Mouse (Mus musculus) small intestine, adult 2 months (tissue): ENCODE results near the gene Dtx3.
A peak's percentile ranks its signal among the peaks of the same experiment; 100 is the strongest.

ENCODE experiments used
- CTCF ChIP-seq: fragments of 200-500 bp; IDR thresholded peaks from 2 replicates; pipeline ENCODE4 v1.5.1; 2012; ENCODE audit warnings: low read depth, mild to moderate bottlenecking, control low read depth, inconsistent platforms, low read length, moderate library complexity, mixed read lengths; ENCODE audit not compliant: insufficient replicate concordance, insufficient read length; ENCODE audit errors: extremely low read depth
- POLR2A ChIP-seq: fragments of 200-500 bp; IDR thresholded peaks from 2 replicates; pipeline ENCODE4 v1.6.1; 2012; ENCODE audit warnings: low read depth, mild to moderate bottlenecking, control low read depth, inconsistent platforms, low read length, moderate library complexity

DNA sequence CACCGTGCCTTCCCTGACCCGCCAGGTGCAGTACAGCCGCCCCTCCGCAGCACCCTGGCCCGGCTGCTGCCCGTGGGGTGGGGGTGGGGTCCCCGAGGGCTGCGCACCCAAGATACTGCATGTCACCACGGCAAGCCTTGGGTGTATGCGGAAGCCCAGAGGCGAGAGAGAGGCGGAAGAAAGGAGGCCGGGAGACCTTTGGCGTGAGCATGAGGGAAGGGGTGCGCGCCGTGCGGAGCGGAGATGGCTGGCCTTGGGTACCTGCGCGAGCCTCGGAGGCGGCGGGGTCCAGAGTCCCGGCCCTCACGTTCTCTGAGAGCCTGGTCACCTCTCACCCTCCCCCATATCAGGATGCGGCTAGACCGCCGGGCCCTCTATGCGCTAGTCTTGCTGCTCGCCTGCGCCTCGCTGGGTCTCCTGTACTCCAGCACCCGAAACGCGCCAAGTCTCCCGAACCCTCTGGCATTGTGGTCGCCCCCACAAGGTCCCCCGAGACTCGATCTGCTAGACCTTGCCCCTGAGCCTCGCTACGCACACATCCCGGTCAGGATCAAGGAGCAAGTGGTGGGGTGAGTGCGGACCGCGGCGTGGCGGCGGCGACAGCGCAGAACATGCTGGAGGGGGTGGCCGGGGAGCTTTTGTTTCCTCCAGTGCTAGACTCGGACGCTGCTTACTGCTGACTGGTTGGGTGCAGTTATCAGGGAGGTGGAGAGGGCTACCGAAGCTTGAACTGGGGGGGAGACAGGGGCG lies 29.7 kb downstream of the Dtx3 start:
- TF ChIP-seq CTCF (no peak), POLR2A (peak; percentile 77; the same call in 1 of the 2 replicates)
